Comparison of ENCODE assay signal across 9 mouse cellular contexts in genomic region chr6:88942595-88942994, GRCm38 (mm10). TPM values are rescaled to one million over a fixed set of nuclear protein-coding genes. Genes with fewer than 3 reads are reported as not detected.
A peak's percentile ranks its signal among the peaks of the same experiment; 100 is the strongest.
DNase-seq lines count a peak whose midpoint lies in the region; TF ChIP-seq lines count a peak whose summit lies in the region.
"Had no signal": no experiment of that assay in that cellular context is flagged by ENCODE, and none has a peak within 500 bp of the region (broad histone marks: within the 10 kb centered on the region; RNA-seq: fewer than 3 reads in every experiment).

No protein-coding gene starts in this region.

- H3K9me3 ChIP-seq in midbrain, embryonic 10.5 days (replicated peaks) = no peaks in the 10 kb centered on the region

- H3K27ac ChIP-seq in midbrain, embryonic 10.5 days (replicated peaks) = peak overlapping the region; percentile 93
- no peak overlapping the region for H3K27ac ChIP-seq in thymus, adult 2 months (ENCODE audit: control insufficient read depth, insufficient read depth, low read length)
- H3K27ac ChIP-seq: liver, embryonic 14.5 days had no signal

- no peak for TF ChIP-seq CTCF in thymus, adult 2 months (IDR thresholded peaks at IDR 0.05; ENCODE audit: borderline replicate concordance, control insufficient read depth, extremely low read depth, insufficient read depth, low read length, poor library complexity)

- H3K4me3 ChIP-seq in midbrain, embryonic 10.5 days = peak overlapping the region; percentile 34
- no peak overlapping the region for H3K4me3 ChIP-seq in thymus, adult 2 months (ENCODE audit: control insufficient read depth, insufficient read depth, low read length)

- TF ChIP-seq POLR2A in thymus, adult 2 months (IDR thresholded peaks at IDR 0.05; ENCODE audit: control insufficient read depth, extremely low read depth, insufficient read depth, low read length, poor library complexity) = no peak

- peaks cover 77% of the 10 kb centered on the region for H3K4me1 ChIP-seq in midbrain, embryonic 10.5 days
- H3K4me1 ChIP-seq in thymus, adult 2 months (replicated peaks; ENCODE audit: control insufficient read depth, insufficient read depth, low read length) = peaks cover 31% of the 10 kb centered on the region

- no peaks in the 10 kb centered on the region for H3K36me3 ChIP-seq in midbrain, embryonic 10.5 days
- no peaks in the 10 kb centered on the region for H3K36me3 ChIP-seq in thymus, adult 2 months (ENCODE audit: control insufficient read depth, insufficient read depth, low read length)

- 17% methylated on average over 8 of the region's 8 CpGs for WGBS in midbrain, embryonic 10.5 days
- WGBS in thymus, adult 2 months = 66% methylated on average over 8 of the region's 8 CpGs

- H3K27me3 ChIP-seq in midbrain, embryonic 10.5 days (ENCODE audit: low read depth, poor library complexity, severe bottlenecking) = 0 out of 2 replicates have a peak, but pooled peaks cover 15% of the 10 kb centered on the region
- H3K27me3 ChIP-seq in thymus, adult 2 months (ENCODE audit: control insufficient read depth, insufficient read depth, low read length) = no peaks in the 10 kb centered on the region

- DNase-seq in cerebellum, postnatal 10 days = peak; percentile 84 to 91
- no peak for DNase-seq in cerebellum, adult 11-12 months
- DNase-seq in urinary bladder, adult 2 months (ENCODE audit: low spot score) = peak; percentile 16
- no peak for DNase-seq in urinary bladder, postnatal 10 days (ENCODE audit: low spot score)
- DNase-seq in midbrain, embryonic 10.5 days (ENCODE audit: low spot score) = peak; percentile 92
- no peak for DNase-seq in adrenal gland, adult 18-20 months (ENCODE audit: low spot score in 2 of 2)
- no peak for DNase-seq in thymus, adult 2 months
- no peak for DNase-seq in B cell, adult 2 months

RNA-seq across cellular contexts. Expression of gene Tpra1, which starts 40.5 kb away (rescaled TPM):
- polyA plus RNA-seq in urinary bladder, adult 2 months (2012; rRNA removed) = 88.4 and 107 TPM in 2 replicates
- 56.0 and 57.6 TPM in 2 replicates for polyA plus RNA-seq in midbrain, embryonic 10.5 days (2016; fragmentation: Nextera tagmentation; extraction: Ambion mirVana)
- total RNA-seq in adrenal gland, adult 18-20 months (2021) = 100 to 1,000 TPM; 103 to 106 TPM
- polyA plus RNA-seq in thymus, adult 2 months (2012; rRNA removed) = 300 and 366 TPM in 2 replicates

RNA-seq across cellular contexts. Expression of gene Mcm2, which starts 44.0 kb away (rescaled TPM):
- polyA plus RNA-seq in urinary bladder, adult 2 months (2012; rRNA removed) = 10.0 and 14.5 TPM in 2 replicates
- 290 and 301 TPM in 2 replicates for polyA plus RNA-seq in midbrain, embryonic 10.5 days (2016; fragmentation: Nextera tagmentation; extraction: Ambion mirVana)
- 10 to 100 TPM; 23.7 to 26.9 TPM for total RNA-seq in adrenal gland, adult 18-20 months (2021)
- 169 and 232 TPM in 2 replicates for polyA plus RNA-seq in thymus, adult 2 months (2012; rRNA removed)

Comparison
In these comparisons a context has a peak if more than half of its experiments do, and no peak if none do; other contexts are left out.
1. DNase-seq: peak in cerebellum, postnatal 10 days (2 of 2), urinary bladder, adult 2 months (single experiment) and midbrain, embryonic 10.5 days (single experiment); none in cerebellum, adult 11-12 months (single experiment), urinary bladder, postnatal 10 days (single experiment), adrenal gland, adult 18-20 months (0 of 2), thymus, adult 2 months (single experiment) and B cell, adult 2 months (0 of 2).
2. RNA of gene Mcm2, which starts 44.0 kb away (polyA plus RNA-seq): 290 to 301 TPM in midbrain, embryonic 10.5 days and 169 to 232 TPM in thymus, adult 2 months; 10.0 to 14.5 TPM in urinary bladder, adult 2 months; every median in the first group is over 10 times any median in the second.